Mouse (Mus musculus) heart, postnatal 25 days (tissue): ENCODE measurements around the gene Nab1. TPM values are rescaled to one million over a fixed set of nuclear protein-coding genes. Genes with fewer than 3 reads are reported as not detected.
A peak's percentile ranks its signal among the peaks of the same experiment; 100 is the strongest.

ENCODE experiments used
- DNase-seq: peaks from one replicate; pipeline ENCODE4 v3.0.0; 2022; ENCODE audit warnings: low spot score
- intact Hi-C: fragments of 180-260 bp; cut with DNase I; formaldehyde crosslinking; loops from one replicate; pipeline ENCODE4 v1.15.1; 2025
- total RNA-seq, 2 experiments: library from RNA; stranded (reverse); gene quantifications; 2 replicates each; pipeline ENCODE4 v1.2.3; 2021

Gene Nab1
- total RNA-seq, 2 experiments from 2014 or later = 21.7 to 24.1 TPM

DNA sequence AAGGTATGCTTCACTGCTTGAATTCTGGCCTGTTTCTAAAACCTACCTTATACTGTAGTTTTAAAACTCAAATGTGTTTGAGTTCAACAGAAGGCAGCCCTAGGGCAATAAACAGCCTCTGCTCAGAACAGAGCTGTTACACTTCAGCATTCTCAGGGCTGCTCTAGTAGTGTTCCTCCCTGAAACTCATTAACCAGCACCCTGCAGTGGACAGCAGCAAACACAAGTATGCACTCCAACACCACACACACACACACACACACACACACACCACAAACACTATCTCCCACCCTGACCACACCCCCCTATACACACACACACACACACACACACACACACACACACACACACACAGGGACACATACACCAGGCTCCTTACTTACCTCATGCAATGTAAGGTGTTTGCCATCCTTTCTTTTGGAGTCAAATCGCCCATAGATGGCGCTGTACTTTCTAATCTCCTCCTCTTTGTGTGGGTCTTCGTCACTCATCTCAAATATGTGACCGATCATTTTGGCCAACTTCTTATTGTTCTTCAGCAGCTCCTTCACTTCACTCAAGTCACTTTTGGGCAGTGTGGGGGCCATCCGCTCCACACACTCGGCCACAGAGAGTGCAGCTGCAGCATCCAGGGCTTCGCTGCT lies 10.8 kb downstream of the Nab1 start:
- no peak for DNase-seq
- intact Hi-C loops = loop anchor here (5.0 kb wide), 1 partner anchor 257 kb away; the partner anchor contains the start of gene Gls

DNA sequence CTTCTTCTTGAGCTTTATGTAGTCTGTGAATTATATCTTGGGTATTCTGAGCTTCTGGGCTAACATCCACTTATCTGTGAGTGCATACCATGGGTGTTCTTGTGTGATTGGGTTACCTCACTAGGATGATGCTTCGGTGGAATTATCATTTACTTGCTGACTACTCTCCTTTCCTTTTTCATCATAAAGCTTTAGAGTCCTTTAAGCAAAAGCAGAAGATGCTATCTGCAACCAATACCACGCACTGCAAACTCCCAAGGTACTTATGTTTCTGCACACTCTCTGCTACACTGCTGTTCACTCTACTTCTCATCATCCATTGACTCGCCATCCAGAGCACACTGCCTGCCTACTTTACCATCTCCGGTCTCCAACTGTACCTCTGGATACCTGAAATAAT lies 15.5 kb downstream of the Nab1 start:
- no peak for DNase-seq
- intact Hi-C loops = no loop called here

- intact Hi-C loops = no loop called here
- no peak for DNase-seq
Observed at GRCm38 (mm10) chr1:52474291-52474690, 26.2 kb downstream of the Nab1 start.

- intact Hi-C loops = no loop called here
- DNase-seq = no peak
Observed at GRCm38 (mm10) chr1:52470811-52471489, 29.5 kb downstream of the Nab1 start.

GRCm38 (mm10) chr1:52470326-52470725 lies 30.2 kb downstream of the Nab1 start:
- DNase-seq = no peak
- intact Hi-C loops = no loop called here

GRCm38 (mm10) chr1:52466518-52467120 lies 33.9 kb downstream of the Nab1 start:
- intact Hi-C loops = no loop called here
- no peak for DNase-seq

GRCm38 (mm10) chr1:52465830-52466229 lies 34.6 kb downstream of the Nab1 start:
- intact Hi-C loops = no loop called here
- DNase-seq = no peak

GRCm38 (mm10) chr1:52465264-52465663 lies 35.2 kb downstream of the Nab1 start:
- intact Hi-C loops = no loop called here
- no peak for DNase-seq

GRCm38 (mm10) chr1:52463305-52463704 lies 37.2 kb downstream of the Nab1 start:
- no peak for DNase-seq
- intact Hi-C loops = no loop called here

- DNase-seq = no peak
- intact Hi-C loops = no loop called here
Observed at GRCm38 (mm10) chr1:52456571-52456970, 43.9 kb downstream of the Nab1 start.

DNA sequence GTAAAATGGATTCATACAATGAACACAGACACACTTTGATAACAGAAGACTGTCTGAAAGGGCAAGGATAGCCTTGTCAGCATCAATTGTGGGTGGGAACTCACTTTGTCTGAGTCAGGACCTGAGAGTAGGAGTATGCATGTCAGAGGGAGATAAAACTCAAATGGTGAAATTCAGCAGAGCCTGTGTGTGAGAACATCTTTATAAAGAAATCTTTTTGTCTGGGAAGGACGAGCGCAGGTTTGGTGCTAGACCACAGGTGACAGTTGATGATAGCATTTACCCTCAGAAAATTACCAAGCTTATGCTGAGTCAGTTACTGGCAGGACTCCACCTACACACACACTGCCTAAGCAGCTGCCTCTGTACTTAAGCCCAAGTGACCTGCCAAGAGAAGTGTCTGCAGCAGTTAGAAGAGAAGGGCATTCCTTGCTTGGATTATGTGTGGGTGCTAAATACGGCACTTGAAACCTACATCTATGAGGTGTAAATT lies 45.9 kb downstream of the Nab1 start:
- intact Hi-C loops = no loop called here
- DNase-seq = no peak

DNA sequence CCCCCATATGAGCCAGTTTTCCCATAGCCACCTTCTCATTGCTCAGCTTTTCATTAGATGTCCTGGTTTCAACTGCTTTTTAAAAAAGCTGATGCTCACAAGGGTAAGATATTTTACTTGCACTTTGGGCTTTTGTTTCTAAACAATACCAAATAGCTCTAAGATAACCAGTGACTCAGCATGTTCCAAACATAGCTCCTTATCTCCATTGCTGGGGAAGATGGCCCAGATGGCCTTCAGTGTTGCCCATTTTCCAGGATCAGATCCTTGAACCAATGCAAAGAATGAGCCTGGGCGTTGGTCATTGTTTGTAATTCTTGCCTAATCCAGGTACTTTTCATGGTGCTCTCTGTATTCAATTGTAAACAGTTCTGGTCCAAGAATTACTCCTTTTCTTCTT lies 49.1 kb downstream of the Nab1 start:
- no peak for DNase-seq
- intact Hi-C loops = no loop called here

GRCm38 (mm10) chr1:52435856-52436255 lies 64.6 kb downstream of the Nab1 start:
- no peak for DNase-seq
- intact Hi-C loops = no loop called here

DNA sequence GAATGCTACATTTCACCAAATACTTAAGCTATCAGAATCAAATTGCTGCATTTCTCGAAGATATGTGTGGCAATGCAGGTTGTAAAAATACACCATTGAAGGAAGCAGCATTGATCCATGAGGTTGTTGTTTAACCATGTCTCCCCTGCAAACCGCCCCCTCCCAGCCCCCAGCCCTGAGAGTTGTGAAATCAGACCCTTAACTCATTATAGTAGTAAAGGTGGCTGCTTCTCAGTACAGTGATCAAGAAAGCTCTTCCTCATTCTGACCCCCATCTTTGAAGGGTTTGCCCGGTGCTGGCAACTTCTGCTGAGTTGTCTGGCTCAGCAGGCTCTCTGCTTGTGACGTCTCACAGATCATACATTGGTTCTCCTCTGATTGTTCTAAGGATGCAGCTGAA lies 66.4 kb downstream of the Nab1 start:
- intact Hi-C loops = no loop called here
- no peak for DNase-seq

GRCm38 (mm10) chr1:52431806-52432205 lies 68.7 kb downstream of the Nab1 start:
- intact Hi-C loops = no loop called here
- no peak for DNase-seq

DNA sequence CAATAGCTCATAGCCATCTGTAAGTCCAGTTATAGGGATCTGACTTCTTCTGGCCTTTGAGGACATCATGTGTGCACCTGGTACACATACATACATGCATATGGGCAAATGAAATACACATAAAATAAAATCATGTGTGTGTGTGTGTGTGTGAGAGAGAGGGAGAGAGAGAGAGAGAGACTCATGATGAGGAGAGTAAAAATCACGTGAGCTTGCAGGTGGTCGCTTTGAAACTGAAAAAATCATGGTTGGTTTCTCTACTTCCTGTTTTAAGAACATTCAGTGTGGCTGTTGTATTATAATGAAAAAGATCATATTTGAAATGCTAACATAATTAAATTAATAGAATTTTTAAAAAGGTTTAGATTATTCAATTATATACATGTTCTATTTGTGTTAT lies 69.9 kb downstream of the Nab1 start:
- intact Hi-C loops = no loop called here
- no peak for DNase-seq

- intact Hi-C loops = no loop called here
- no peak for DNase-seq
Observed at GRCm38 (mm10) chr1:52430116-52430515, 70.4 kb downstream of the Nab1 start.

GRCm38 (mm10) chr1:52427841-52428464 lies 72.5 kb downstream of the Nab1 start:
- intact Hi-C loops = no loop called here
- DNase-seq = no peak

GRCm38 (mm10) chr1:52423846-52424245 lies 76.6 kb downstream of the Nab1 start:
- intact Hi-C loops = no loop called here
- no peak for DNase-seq

DNA sequence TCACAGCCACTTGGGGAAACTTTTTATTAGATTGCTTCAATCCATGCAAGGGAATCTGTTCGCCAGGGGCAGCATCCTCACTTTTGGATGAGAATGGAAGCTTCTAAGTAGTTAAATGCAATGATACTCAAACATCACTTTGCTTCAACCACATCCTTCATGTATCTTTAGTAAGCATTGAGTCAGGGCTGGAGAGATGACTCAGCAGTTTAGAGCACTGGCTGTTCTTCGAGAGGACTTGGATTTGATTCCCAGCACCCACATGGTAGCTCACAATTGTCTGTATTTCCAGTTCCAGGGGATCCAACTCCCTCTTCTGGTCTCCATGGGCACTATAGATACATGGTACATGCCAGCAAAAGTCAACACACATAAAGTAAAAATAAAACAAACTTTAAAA lies 77.4 kb downstream of the Nab1 start:
- intact Hi-C loops = no loop called here
- DNase-seq = no peak

DNA sequence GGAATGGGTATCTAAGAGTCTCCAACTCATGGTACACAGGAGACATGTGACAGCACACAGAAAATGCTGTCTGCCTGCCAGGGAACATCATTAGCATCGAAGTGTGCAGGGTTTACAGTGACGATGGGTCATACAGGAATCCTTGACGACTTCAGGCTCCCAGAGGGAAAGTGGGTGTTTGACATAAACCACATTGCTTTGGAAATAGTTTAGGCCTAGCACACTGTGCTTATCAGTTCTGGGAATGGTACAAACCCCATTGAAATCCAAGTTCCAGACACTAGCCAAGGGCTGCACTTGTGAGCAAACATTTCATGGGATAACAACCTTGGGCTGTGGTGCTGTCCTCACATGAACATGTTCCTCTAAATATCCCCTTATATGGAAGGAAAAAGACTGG lies 78.3 kb downstream of the Nab1 start:
- peak; percentile 37 for DNase-seq
- intact Hi-C loops = no loop called here
